ENCODE assay signal across 25 mouse cellular contexts in the genomic region with DNA sequence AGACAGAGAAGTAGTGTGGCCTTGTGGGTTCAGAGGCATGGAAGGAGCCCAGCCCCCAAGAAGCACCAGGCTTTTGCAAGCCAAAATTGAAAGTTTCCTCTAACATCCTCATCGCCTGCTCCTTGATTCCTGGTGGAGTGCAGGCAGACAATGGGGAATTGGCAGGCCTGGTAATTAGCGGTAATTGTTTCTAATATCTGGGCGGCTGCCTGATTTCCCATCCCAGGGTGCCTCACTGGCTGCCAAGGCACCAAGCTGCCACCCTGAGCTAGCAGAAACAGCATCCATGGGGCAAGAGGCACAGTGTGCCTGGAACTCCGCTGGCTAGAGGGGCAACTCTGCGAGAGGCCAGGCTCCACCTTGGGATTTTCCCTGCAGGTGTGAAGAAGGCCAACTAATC. TPM values are rescaled to one million over a fixed set of nuclear protein-coding genes. Genes with fewer than 3 reads are reported as not detected.
DNase-seq lines count a peak whose midpoint lies in the region; ATAC-seq lines count a peak whose summit lies in the region.
"Had no signal": no experiment of that assay in that cellular context is flagged by ENCODE, and none has a peak within 500 bp of the region (broad histone marks: within the 10 kb centered on the region; RNA-seq: fewer than 3 reads in every experiment).

No protein-coding gene starts in this region.

- no peak overlapping the region for H3K9ac ChIP-seq in forebrain, embryonic 13.5 days
- H3K9ac ChIP-seq in forebrain, embryonic 11.5 days (ENCODE audit: low read length): no peak overlapping the region
- H3K9ac ChIP-seq: embryonic facial prominence, embryonic 13.5 days; limb, embryonic 12.5 days; liver, embryonic 12.5 days had no signal

- no peak for DNase-seq in forebrain, embryonic 11.5 days (ENCODE audit: low spot score)
- DNase-seq in layer of hippocampus, adult 18-20 months (ENCODE audit: low spot score in 2 of 2): peak; percentile 36 to 51
- DNase-seq in layer of hippocampus, adult 9-10 months (ENCODE audit: low spot score): no peak
- peak; percentile 43 for DNase-seq in Muller cell, postnatal 12 days (ENCODE audit: inconsistent ontology term)
- peak; percentile 37 to 51 for DNase-seq in layer of hippocampus, postnatal 36 days
- DNase-seq in kidney, postnatal 4 days: no peak
- DNase-seq: adrenal gland, postnatal 36 days; cerebellum, adult 8-10 months; kidney, adult 2 months; kidney, postnatal 10 days; lung, adult 2 months; thymus, postnatal 14 days had no signal

- peaks cover 16% of the 10 kb centered on the region for H3K4me1 ChIP-seq in forebrain, embryonic 13.5 days
- 0 out of 2 replicates have a peak, but pooled peaks cover 5% of the 10 kb centered on the region for H3K4me1 ChIP-seq in forebrain, embryonic 11.5 days (replicated peaks; ENCODE audit: control insufficient read depth, insufficient read depth, low read length)
- H3K4me1 ChIP-seq: embryonic facial prominence, embryonic 13.5 days; liver, embryonic 12.5 days; megakaryocyte, embryonic 14.5 days had no signal

- 47% methylated on average over 5 of the region's 5 CpGs for WGBS in forebrain, embryonic 13.5 days
- WGBS in forebrain, embryonic 11.5 days: 60% methylated on average over 5 of the region's 5 CpGs

- H3K36me3 ChIP-seq in forebrain, embryonic 13.5 days (ENCODE audit: poor library complexity, severe bottlenecking): no peaks in the 10 kb centered on the region
- H3K36me3 ChIP-seq in forebrain, embryonic 11.5 days (ENCODE audit: control insufficient read depth, insufficient read depth, low read length): no peaks in the 10 kb centered on the region
- H3K36me3 ChIP-seq: embryonic facial prominence, embryonic 13.5 days; G1E; limb, embryonic 12.5 days; liver, embryonic 12.5 days had no signal

- H3K4me3 ChIP-seq in forebrain, embryonic 13.5 days: no peak overlapping the region
- H3K4me3 ChIP-seq in forebrain, embryonic 11.5 days (ENCODE audit: low read depth, low read length): no peak overlapping the region
- H3K4me3 ChIP-seq: embryonic facial prominence, embryonic 13.5 days; limb, embryonic 12.5 days; liver, embryonic 12.5 days; megakaryocyte, embryonic 14.5 days had no signal

- H3K27me3 ChIP-seq in forebrain, embryonic 13.5 days: peaks cover 31% of the 10 kb centered on the region
- H3K27me3 ChIP-seq in forebrain, embryonic 11.5 days (ENCODE audit: control insufficient read depth, insufficient read depth, low read length): no peaks in the 10 kb centered on the region

- H3K27ac ChIP-seq in forebrain, embryonic 13.5 days: no peak overlapping the region
- H3K27ac ChIP-seq in forebrain, embryonic 11.5 days (ENCODE audit: low read depth, low read length): no peak overlapping the region
- H3K27ac ChIP-seq: embryonic facial prominence, embryonic 13.5 days; limb, embryonic 12.5 days; liver, embryonic 12.5 days had no signal

- H3K9me3 ChIP-seq in forebrain, embryonic 13.5 days (replicated peaks): no peaks in the 10 kb centered on the region
- H3K9me3 ChIP-seq in forebrain, embryonic 11.5 days (ENCODE audit: control insufficient read depth, low read length): no peaks in the 10 kb centered on the region
- H3K9me3 ChIP-seq: embryonic facial prominence, embryonic 13.5 days; G1E; limb, embryonic 12.5 days; liver, embryonic 12.5 days; megakaryocyte, embryonic 14.5 days had no signal

- H3K4me2 ChIP-seq in forebrain, embryonic 13.5 days: no peak overlapping the region
- H3K4me2 ChIP-seq in forebrain, embryonic 11.5 days (ENCODE audit: low read depth, low read length, severe bottlenecking): no peak overlapping the region
- H3K4me2 ChIP-seq: embryonic facial prominence, embryonic 13.5 days; limb, embryonic 12.5 days; liver, embryonic 12.5 days had no signal

- ATAC-seq in forebrain, embryonic 13.5 days: 0 out of 2 replicates have a peak, but pooled peaks have one; percentile 27
- no peak for ATAC-seq in forebrain, embryonic 11.5 days (replicated peaks; ENCODE audit: low FRiP score)
- ATAC-seq: inflammation-experienced regulatory T-cells, adult 6 months; liver, embryonic 12.5 days had no signal

RNA-seq across cellular contexts. Expression of gene Kcnk15, which starts 16.3 kb away (rescaled TPM):
- not detected in 2 replicates for polyA plus RNA-seq in forebrain, embryonic 13.5 days (2015; fragmentation: Nextera tagmentation; extraction: Ambion mirVana)
- polyA plus RNA-seq in forebrain, embryonic 11.5 days (2014; fragmentation: Nextera tagmentation; extraction: Ambion mirVana): not detected in 2 replicates
- under 1 TPM in 1 of 2 experiments, not detected in 1; 0.22 TPM for total RNA-seq in layer of hippocampus, adult 18-20 months (2021)
- not detected for total RNA-seq in layer of hippocampus, postnatal 36 days (2021)
- total RNA-seq: adrenal gland, postnatal 36 days; G1E; gastrocnemius, postnatal 4 days; hematopoietic stem cell, adult 5-6 weeks had no signal
- polyA plus RNA-seq: embryonic facial prominence, embryonic 13.5 days; G1E; heart, embryonic 16.5 days; inflammation-experienced regulatory T-cells, adult 6 months; kidney, adult 2 months; limb, embryonic 12.5 days; liver, embryonic 12.5 days; lung, adult 2 months; neural tube, embryonic 11.5 days; small intestine, adult 2 months; testis, adult 2 months had no signal

RNA-seq across cellular contexts. Expression of gene Rims4, which starts 48.7 kb away (rescaled TPM):
- 2.5 and 3.0 TPM in 2 replicates for polyA plus RNA-seq in forebrain, embryonic 13.5 days (2015; fragmentation: Nextera tagmentation; extraction: Ambion mirVana)
- 0.98 and 1.2 TPM in 2 replicates for polyA plus RNA-seq in forebrain, embryonic 11.5 days (2014; fragmentation: Nextera tagmentation; extraction: Ambion mirVana)
- 10 to 100 TPM; 38.4 to 45.6 TPM for total RNA-seq in layer of hippocampus, adult 18-20 months (2021)
- total RNA-seq in layer of hippocampus, postnatal 36 days (2021): 10 to 100 TPM; 45.5 to 47.5 TPM
- total RNA-seq: hematopoietic stem cell, adult 5-6 weeks had no signal
- polyA plus RNA-seq: G1E; inflammation-experienced regulatory T-cells, adult 6 months had no signal

RNA-seq across cellular contexts. Expression of gene Ccn5, which starts 49.1 kb away (rescaled TPM):
- 0.25 and 0.26 TPM in 2 replicates for polyA plus RNA-seq in forebrain, embryonic 13.5 days (2015; fragmentation: Nextera tagmentation; extraction: Ambion mirVana)
- 0.25 and 0.32 TPM in 2 replicates for polyA plus RNA-seq in forebrain, embryonic 11.5 days (2014; fragmentation: Nextera tagmentation; extraction: Ambion mirVana)
- not detected for total RNA-seq in layer of hippocampus, adult 18-20 months (2021)
- under 1 TPM in 1 of 2 experiments, not detected in 1; 0.35 TPM for total RNA-seq in layer of hippocampus, postnatal 36 days (2021)
- total RNA-seq: G1E; hematopoietic stem cell, adult 5-6 weeks had no signal
- polyA plus RNA-seq: G1E; inflammation-experienced regulatory T-cells, adult 6 months; small intestine, adult 2 months had no signal

Comparison
In these comparisons a context has a peak if more than half of its experiments do, and no peak if none do; other contexts are left out.
1. DNase-seq: peak in layer of hippocampus, adult 18-20 months (2 of 2), Muller cell, postnatal 12 days (single experiment) and layer of hippocampus, postnatal 36 days (2 of 2); none in forebrain, embryonic 11.5 days (single experiment), layer of hippocampus, adult 9-10 months (single experiment) and kidney, postnatal 4 days (0 of 2).